Mouse (Mus musculus): ENCODE data around the gene Rdh19. TPM values are rescaled to one million over a fixed set of nuclear protein-coding genes. Genes with fewer than 3 reads are reported as not detected.

The Rdh19 gene
- polyA plus RNA-seq, 1 experiment from 2014 or later: not detected

DNA sequence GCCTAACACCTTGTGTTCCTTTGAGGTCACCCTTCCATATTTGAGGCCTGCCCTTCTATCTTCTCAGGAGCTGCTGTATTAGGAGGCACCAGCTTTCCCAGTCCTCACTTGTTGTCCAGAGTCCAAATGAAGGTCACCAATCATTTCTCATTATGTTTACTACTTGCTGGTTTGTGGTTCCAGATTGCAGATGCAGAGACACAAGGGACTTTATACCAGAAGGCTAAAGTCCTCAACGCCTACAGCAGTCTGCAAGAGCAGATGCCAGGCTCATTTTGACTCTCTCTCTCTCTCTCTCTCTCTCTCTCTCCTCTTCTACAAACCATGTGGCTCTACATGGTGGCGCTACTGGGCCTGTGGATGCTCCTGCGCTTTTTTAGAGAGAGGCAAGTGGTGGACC is 16.5 kb downstream of the Rdh19 start, which contains the start of gene Rdh16f2:
TSS of gene Rdh16f2 (plus strand) at position 243 of the 400 bp plus-strand sequence.
- Histone ChIP-seq H3K4me1 (ENCODE audit: control insufficient read depth, insufficient read depth, low read length) (no peaks in the 10 kb centered on the region), H3K9me3 (ENCODE audit: control insufficient read depth, low read length) (peaks cover 3% of the 10 kb centered on the region; the same call in 1 of the 2 replicates), H3K9ac (ENCODE audit: low read length) (no peak within 1 kb of the TSS), H3K27ac (ENCODE audit: low read depth, low read length) (no peak within 1 kb of the TSS), H3K36me3 (ENCODE audit: control insufficient read depth, insufficient read depth, low read length) (no peaks in the 10 kb centered on the region), H3K4me2 (no peak within 1 kb of the TSS), H3K4me3 (ENCODE audit: low read depth, low read length) (no peak within 1 kb of the TSS), H3K27me3 (ENCODE audit: control insufficient read depth, insufficient read depth, low read length) (no peaks in the 10 kb centered on the region)
- 91% methylated on average over 3 of the region's 3 CpGs for WGBS
- DNase-seq (ENCODE audit: low spot score, missing footprints): no peak
- ATAC-seq (ENCODE audit: low FRiP score): no peak

DNA sequence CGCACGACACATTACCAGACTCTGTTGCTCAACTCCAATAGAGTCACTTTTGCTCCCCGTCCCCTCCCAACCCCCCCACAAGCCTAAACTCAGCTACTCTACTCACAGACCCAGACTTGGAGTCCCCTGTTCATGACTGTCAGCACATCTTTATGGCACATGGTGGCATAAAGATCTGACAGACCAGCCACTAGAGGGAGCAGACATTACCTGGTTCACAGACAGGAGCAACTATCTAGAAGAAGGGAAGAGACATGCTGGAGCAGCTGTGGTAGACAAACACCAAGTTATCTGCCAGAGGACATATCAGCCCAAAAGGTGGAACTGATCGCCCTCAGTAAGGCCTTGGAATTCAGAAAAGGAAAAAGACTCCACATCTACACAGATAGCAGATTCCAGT is 22.8 kb downstream of the Rdh19 start:
- DNase-seq (ENCODE audit: low spot score, missing footprints) (no peak), ATAC-seq (ENCODE audit: low FRiP score) (no peak)
- Histone ChIP-seq H3K36me3 (ENCODE audit: control insufficient read depth, insufficient read depth, low read length) (no peaks in the 10 kb centered on the region), H3K27ac (ENCODE audit: low read depth, low read length) (no peak overlapping the region), H3K9ac (ENCODE audit: low read length) (no peak overlapping the region), H3K4me3 (ENCODE audit: low read depth, low read length) (no peak overlapping the region), H3K27me3 (ENCODE audit: control insufficient read depth, insufficient read depth, low read length) (no peaks in the 10 kb centered on the region), H3K9me3 (ENCODE audit: control insufficient read depth, low read length) (peaks cover 3% of the 10 kb centered on the region; the same call in 1 of the 2 replicates), H3K4me2 (no peak overlapping the region), H3K4me1 (ENCODE audit: control insufficient read depth, insufficient read depth, low read length) (no peaks in the 10 kb centered on the region)
- 79% methylated on average over 4 of the region's 4 CpGs for WGBS

- Histone ChIP-seq H3K9me3 (ENCODE audit: control insufficient read depth, low read length) (no peaks in the 10 kb centered on the region), H3K27ac (ENCODE audit: low read depth, low read length) (no peak overlapping the region), H3K27me3 (ENCODE audit: control insufficient read depth, insufficient read depth, low read length) (no peaks in the 10 kb centered on the region), H3K4me2 (no peak overlapping the region), H3K4me1 (ENCODE audit: control insufficient read depth, insufficient read depth, low read length) (no peaks in the 10 kb centered on the region), H3K9ac (ENCODE audit: low read length) (no peak overlapping the region), H3K4me3 (ENCODE audit: low read depth, low read length) (no peak overlapping the region), H3K36me3 (ENCODE audit: control insufficient read depth, insufficient read depth, low read length) (no peaks in the 10 kb centered on the region)
- 63% methylated on average over 2 of the region's 2 CpGs for WGBS
- DNase-seq (ENCODE audit: low spot score, missing footprints): no peak
- no peak for ATAC-seq (ENCODE audit: low FRiP score)
These were observed 28.0 kb downstream of the Rdh19 start for GRCm38 (mm10) chr10:127877681-127878080.

DNA sequence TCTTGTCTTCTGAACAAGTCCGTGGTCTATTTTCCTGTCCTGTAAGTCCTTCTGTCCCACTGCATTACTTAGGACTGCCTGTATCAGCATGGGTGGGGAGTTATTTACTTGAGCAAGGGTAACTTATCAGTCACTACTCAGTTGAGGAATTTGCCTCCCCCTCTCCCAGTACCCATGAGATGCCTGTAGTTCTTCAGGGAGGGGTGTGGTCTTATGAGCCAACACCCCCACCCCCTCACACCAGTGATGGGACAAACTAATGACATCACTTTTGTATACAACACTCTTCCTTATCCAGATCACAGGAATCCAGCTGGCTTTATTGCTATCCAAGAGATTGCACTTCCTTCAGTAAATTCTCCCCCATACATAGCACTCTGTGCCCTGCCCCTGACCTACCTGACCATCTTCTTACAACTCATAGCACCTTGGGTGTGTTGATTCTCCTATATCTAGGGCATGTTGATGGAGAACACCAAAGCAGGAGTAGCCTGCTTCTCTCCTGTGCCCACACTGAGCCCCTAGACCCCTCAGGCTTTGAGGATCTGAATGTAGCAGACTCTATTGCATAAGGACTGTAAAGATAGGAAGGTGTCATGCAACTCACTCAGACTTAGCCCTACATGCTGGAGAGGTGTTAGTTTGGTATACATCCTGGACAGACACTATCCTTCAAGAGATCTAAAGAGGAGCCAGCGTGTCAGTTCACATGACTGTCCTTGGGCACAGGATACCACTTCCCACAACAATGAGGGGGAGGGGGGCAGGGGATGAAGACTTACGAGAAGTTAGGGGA is 28.7 kb downstream of the Rdh19 start:
- no peaks in the 10 kb centered on the region for H3K4me1 ChIP-seq (ENCODE audit: control insufficient read depth, insufficient read depth, low read length)
- WGBS: 71% methylated on average over 3 of the region's 3 CpGs
- no peak overlapping the region for H3K27ac ChIP-seq (ENCODE audit: low read depth, low read length)
- no peaks in the 10 kb centered on the region for H3K9me3 ChIP-seq (ENCODE audit: control insufficient read depth, low read length)
- no peak overlapping the region for H3K9ac ChIP-seq (ENCODE audit: low read length)
- no peak overlapping the region for H3K4me2 ChIP-seq
- ATAC-seq (ENCODE audit: low FRiP score) (no peak), DNase-seq (ENCODE audit: low spot score, missing footprints) (no peak)
- no peak overlapping the region for H3K4me3 ChIP-seq (ENCODE audit: low read depth, low read length)
- no peaks in the 10 kb centered on the region for H3K27me3 ChIP-seq (ENCODE audit: control insufficient read depth, insufficient read depth, low read length)
- H3K36me3 ChIP-seq (ENCODE audit: control insufficient read depth, insufficient read depth, low read length): no peaks in the 10 kb centered on the region

DNA sequence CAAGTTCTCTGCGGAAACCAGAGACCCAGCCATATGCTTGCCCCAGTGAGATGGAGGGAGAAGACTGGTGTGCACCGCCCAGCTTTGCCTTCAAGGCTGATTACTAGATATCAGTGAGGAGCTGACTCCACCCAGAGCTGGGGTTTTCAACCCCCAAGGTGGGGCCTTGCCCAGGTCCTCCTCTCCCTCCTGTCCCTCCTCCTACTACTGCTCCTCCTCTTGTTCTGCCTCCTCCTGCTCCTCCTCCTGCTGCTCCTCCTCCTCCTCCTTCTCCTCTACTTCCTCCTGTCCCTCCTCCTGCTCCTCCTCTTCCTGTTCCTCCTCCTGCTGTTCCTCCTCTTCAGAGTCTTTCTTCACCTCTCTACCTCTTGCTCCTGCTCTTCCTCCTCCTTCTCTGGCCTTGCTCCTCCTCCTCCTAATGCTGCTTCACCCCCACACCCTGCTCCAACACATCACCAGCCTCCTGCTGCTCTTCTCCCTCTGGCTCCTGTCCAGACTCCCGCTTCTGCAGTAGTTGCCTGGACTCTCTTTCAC is 29.5 kb downstream of the Rdh19 start:
- Histone ChIP-seq H3K4me3 (ENCODE audit: low read depth, low read length) (no peak overlapping the region), H3K9ac (ENCODE audit: low read length) (no peak overlapping the region), H3K4me2 (no peak overlapping the region), H3K27ac (ENCODE audit: low read depth, low read length) (no peak overlapping the region), H3K36me3 (ENCODE audit: control insufficient read depth, insufficient read depth, low read length) (no peaks in the 10 kb centered on the region), H3K4me1 (ENCODE audit: control insufficient read depth, insufficient read depth, low read length) (no peaks in the 10 kb centered on the region), H3K27me3 (ENCODE audit: control insufficient read depth, insufficient read depth, low read length) (no peaks in the 10 kb centered on the region), H3K9me3 (ENCODE audit: control insufficient read depth, low read length) (no peaks in the 10 kb centered on the region)
- WGBS: 82% methylated on average over 3 of the region's 3 CpGs
- DNase-seq (ENCODE audit: low spot score, missing footprints) (no peak), ATAC-seq (ENCODE audit: low FRiP score) (no peak)

GRCm38 (mm10) chr10:127881041-127881440 is 31.3 kb downstream of the Rdh19 start:
- Histone ChIP-seq H3K4me2 (no peak overlapping the region), H3K9me3 (ENCODE audit: control insufficient read depth, low read length) (no peaks in the 10 kb centered on the region), H3K4me3 (ENCODE audit: low read depth, low read length) (no peak overlapping the region), H3K27me3 (ENCODE audit: control insufficient read depth, insufficient read depth, low read length) (no peaks in the 10 kb centered on the region), H3K27ac (ENCODE audit: low read depth, low read length) (no peak overlapping the region), H3K4me1 (ENCODE audit: control insufficient read depth, insufficient read depth, low read length) (no peaks in the 10 kb centered on the region), H3K9ac (ENCODE audit: low read length) (no peak overlapping the region), H3K36me3 (ENCODE audit: control insufficient read depth, insufficient read depth, low read length) (no peaks in the 10 kb centered on the region)
- 93% methylated on average over 4 of the region's 4 CpGs for WGBS
- DNase-seq (ENCODE audit: low spot score, missing footprints): no peak
- ATAC-seq (ENCODE audit: low FRiP score): no peak

GRCm38 (mm10) chr10:127886551-127886950 is 36.8 kb downstream of the Rdh19 start:
- Histone ChIP-seq H3K4me2 (no peak overlapping the region), H3K4me3 (ENCODE audit: low read depth, low read length) (no peak overlapping the region), H3K27me3 (ENCODE audit: control insufficient read depth, insufficient read depth, low read length) (no peaks in the 10 kb centered on the region), H3K36me3 (ENCODE audit: control insufficient read depth, insufficient read depth, low read length) (no peaks in the 10 kb centered on the region), H3K9me3 (ENCODE audit: control insufficient read depth, low read length) (no peaks in the 10 kb centered on the region), H3K27ac (ENCODE audit: low read depth, low read length) (no peak overlapping the region), H3K9ac (ENCODE audit: low read length) (no peak overlapping the region), H3K4me1 (ENCODE audit: control insufficient read depth, insufficient read depth, low read length) (no peaks in the 10 kb centered on the region)
- WGBS: 86% methylated on average over 1 of the region's 1 CpGs
- DNase-seq (ENCODE audit: low spot score, missing footprints): no peak
- ATAC-seq (ENCODE audit: low FRiP score): no peak

GRCm38 (mm10) chr10:127886971-127887370 is 37.2 kb downstream of the Rdh19 start:
- Histone ChIP-seq H3K4me1 (ENCODE audit: control insufficient read depth, insufficient read depth, low read length) (no peaks in the 10 kb centered on the region), H3K36me3 (ENCODE audit: control insufficient read depth, insufficient read depth, low read length) (no peaks in the 10 kb centered on the region), H3K4me3 (ENCODE audit: low read depth, low read length) (no peak overlapping the region), H3K4me2 (no peak overlapping the region), H3K9me3 (ENCODE audit: control insufficient read depth, low read length) (no peaks in the 10 kb centered on the region), H3K9ac (ENCODE audit: low read length) (no peak overlapping the region), H3K27me3 (ENCODE audit: control insufficient read depth, insufficient read depth, low read length) (no peaks in the 10 kb centered on the region), H3K27ac (ENCODE audit: low read depth, low read length) (no peak overlapping the region)
- WGBS: 85% methylated on average over 4 of the region's 4 CpGs
- DNase-seq (ENCODE audit: low spot score, missing footprints) (no peak), ATAC-seq (ENCODE audit: low FRiP score) (no peak)

DNA sequence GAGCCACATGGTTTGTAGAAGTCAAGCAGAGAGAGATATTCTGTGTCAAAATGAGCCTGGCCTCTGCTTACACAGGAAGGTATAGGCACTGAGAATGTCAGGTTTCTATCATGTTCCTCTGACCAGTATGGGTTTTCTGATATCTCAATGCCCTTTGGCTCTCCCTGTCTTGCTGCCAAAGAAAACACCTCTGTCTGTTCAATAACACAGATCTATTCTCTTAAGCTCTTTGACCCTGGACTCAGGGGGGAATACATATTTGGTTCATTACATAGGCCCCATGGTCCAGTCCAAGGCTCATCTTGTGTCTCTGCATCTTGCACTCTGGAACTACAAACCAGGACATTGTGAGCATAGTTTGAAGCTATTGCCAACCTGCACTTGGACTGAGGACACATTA is 38.9 kb downstream of the Rdh19 start, which contains the start of gene Rdh7:
TSS of gene Rdh7 (minus strand) at position 213 of the 400 bp plus-strand sequence.
- Histone ChIP-seq H3K27me3 (ENCODE audit: control insufficient read depth, insufficient read depth, low read length) (no peaks in the 10 kb centered on the region), H3K27ac (ENCODE audit: low read depth, low read length) (no peak within 1 kb of the TSS), H3K4me2 (no peak within 1 kb of the TSS), H3K36me3 (ENCODE audit: control insufficient read depth, insufficient read depth, low read length) (no peaks in the 10 kb centered on the region), H3K9ac (ENCODE audit: low read length) (no peak within 1 kb of the TSS), H3K4me3 (ENCODE audit: low read depth, low read length) (no peak within 1 kb of the TSS), H3K4me1 (ENCODE audit: control insufficient read depth, insufficient read depth, low read length) (no peaks in the 10 kb centered on the region), H3K9me3 (ENCODE audit: control insufficient read depth, low read length) (no peaks in the 10 kb centered on the region)
- DNase-seq (ENCODE audit: low spot score, missing footprints): no peak
- no peak for ATAC-seq (ENCODE audit: low FRiP score)

Measured in midbrain, embryonic 11.5 days (tissue).